Mouse (Mus musculus): Measurements from ENCODE around the gene Slc22a2. TPM values are rescaled to one million over a fixed set of nuclear protein-coding genes. Genes with fewer than 3 reads are reported as not detected.
"Not testable (repeated sequence)": the region's sequence is repeated elsewhere in the genome, so short reads cannot be mapped to it uniquely, and the experiment has no call there.

Gene Slc22a2
- not detected in 2 replicates for polyA plus RNA-seq (2016; fragmentation: Nextera tagmentation; extraction: Ambion mirVana)

DNA sequence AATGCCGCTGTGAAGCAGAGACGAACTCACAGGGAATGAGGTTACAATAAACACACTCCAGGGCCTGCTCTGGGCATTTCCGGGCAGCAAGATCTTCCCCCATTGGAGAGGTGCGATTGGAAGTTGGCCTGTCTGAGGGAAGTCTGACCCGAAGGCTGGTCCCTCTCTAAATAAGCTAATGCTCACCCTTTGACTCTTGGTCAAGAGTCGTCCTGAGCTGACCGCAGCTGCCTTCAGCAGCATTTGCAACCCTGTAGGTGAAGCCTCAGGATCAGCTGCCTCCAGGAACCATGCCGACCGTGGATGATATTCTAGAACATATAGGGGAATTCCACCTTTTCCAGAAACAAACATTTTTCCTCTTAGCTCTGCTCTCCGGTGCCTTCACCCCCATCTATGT, at the start of gene Slc22a2:
Slc22a2 (plus strand) TSS at position 142 of the 400 bp plus-strand sequence.
- Histone ChIP-seq H3K36me3 (no peaks in the 10 kb centered on the region), H3K4me3 (no peak within 1 kb of the TSS), H3K27me3 (replicated peaks) (peaks cover 9% of the 10 kb centered on the region; the same call in 1 of the 2 replicates), H3K4me2 (no peak within 1 kb of the TSS), H3K9me3 (replicated peaks) (no peaks in the 10 kb centered on the region), H3K4me1 (no peaks in the 10 kb centered on the region), H3K27ac (no peak within 1 kb of the TSS), H3K9ac (no peak within 1 kb of the TSS)
- whole genome bisulfite sequencing (ENCODE audit: insufficient replicate concordance): 62% methylated on average over 10 of the region's 10 CpGs
- no peak for ATAC-seq

DNA sequence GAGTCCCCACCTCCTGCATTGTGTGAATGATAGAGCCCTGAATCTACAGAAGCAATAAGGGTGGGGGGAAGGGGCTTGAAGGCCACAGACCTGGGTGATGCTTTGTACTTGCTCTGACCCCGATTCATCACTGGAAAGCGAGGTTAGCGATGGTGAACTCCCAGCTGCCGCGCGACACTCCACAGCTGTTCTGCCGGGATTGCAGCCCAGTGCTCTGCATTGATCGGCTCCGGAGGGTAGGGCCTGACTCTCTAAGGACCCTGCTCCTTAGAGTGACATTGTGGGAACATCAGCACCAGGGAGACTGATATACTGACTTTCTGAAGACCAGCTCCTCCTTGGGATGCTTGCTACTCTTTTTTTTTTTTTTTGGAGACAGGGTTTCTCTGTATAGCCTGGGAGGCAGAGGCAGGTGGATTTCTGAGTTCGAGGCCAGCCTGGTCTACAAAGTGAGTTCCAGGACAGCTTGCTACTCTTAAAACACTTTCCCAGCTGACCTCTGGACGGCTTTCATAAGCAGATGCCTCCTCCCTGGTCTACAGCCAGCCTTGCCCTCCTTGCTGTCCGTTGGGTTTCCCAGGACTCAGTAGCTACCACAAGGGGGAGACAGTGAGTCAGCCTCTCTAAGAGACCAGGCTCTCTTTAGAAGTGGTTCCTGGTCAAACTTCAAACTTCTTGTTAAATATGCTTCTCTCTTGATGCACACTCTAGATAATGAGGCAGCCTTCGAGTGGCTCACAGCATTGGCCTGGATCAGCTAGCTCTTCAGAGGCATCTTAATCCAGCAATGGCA, 49.4 kb upstream of the Slc22a2 start:
- Histone ChIP-seq H3K9me3 (replicated peaks) (no peaks in the 10 kb centered on the region), H3K27ac (no peak overlapping the region), H3K36me3 (no peaks in the 10 kb centered on the region), H3K4me3 (no peak overlapping the region), H3K4me1 (no peaks in the 10 kb centered on the region), H3K4me2 (no peak overlapping the region), H3K9ac (no peak overlapping the region), H3K27me3 (replicated peaks) (peaks cover 14% of the 10 kb centered on the region; the same call in 1 of the 2 replicates)
- 55% methylated on average over 13 of the region's 13 CpGs for WGBS (ENCODE audit: insufficient replicate concordance)
- no peak for ATAC-seq

DNA sequence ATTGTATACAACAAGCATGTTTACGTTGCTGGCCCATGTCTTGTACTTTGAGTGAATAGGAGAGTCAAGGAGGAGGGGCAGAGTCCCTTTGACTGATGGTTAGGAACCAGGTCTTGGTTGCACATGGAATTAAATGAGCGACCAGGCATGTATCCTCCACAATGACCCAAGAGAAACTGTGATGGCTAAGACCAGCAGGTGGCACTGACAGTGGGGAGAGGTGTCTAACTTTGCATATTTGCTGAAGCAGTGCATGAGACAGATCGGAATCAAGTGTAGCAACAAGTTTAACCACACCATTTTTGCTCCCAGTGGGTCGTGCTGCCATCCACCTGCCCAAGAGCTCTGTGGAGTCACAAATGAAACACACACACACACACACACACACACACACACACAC, 21.7 kb upstream of the Slc22a2 start:
- Histone ChIP-seq H3K4me1 (no peaks in the 10 kb centered on the region), H3K9me3 (replicated peaks) (peaks cover 12% of the 10 kb centered on the region), H3K36me3 (no peaks in the 10 kb centered on the region), H3K27ac (no peak overlapping the region), H3K27me3 (replicated peaks) (no peaks in the 10 kb centered on the region; the same call in 1 of the 2 replicates), H3K4me2 (no peak overlapping the region), H3K9ac (no peak overlapping the region), H3K4me3 (no peak overlapping the region)
- no peak for ATAC-seq
- 52% methylated on average over 4 of the region's 4 CpGs for WGBS (ENCODE audit: insufficient replicate concordance)

DNA sequence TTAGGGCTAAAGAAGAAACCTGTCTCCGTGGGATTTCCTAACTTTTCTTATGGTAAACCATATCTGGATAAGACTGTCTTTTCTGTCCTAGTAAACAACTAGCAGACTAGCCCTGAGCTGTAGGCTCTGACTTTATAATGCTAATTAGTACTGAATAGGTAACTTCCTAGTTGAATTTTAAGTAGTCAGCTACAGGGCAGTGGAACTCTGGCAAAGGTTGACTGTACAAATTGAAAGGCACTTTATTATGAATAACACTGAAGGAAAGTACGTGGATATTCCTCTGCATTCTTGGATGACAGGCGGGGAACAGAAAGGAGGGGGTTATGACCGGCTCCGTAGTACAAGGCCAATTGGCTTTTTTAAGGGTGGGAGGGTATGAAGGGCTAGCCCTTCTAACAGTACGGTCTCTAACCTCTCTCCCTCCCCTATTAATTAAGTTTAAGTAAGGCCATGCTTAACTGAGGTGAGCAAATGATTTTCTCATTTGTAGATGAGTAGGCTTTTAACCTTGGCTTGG, 19.4 kb upstream of the Slc22a2 start:
- H3K9ac ChIP-seq; H3K36me3 ChIP-seq; H3K27me3 ChIP-seq (replicated peaks); H3K27ac ChIP-seq; H3K4me1 ChIP-seq; H3K4me2 ChIP-seq; ATAC-seq; H3K4me3 ChIP-seq; H3K9me3 ChIP-seq (replicated peaks): not testable (repeated sequence)
- WGBS (ENCODE audit: insufficient replicate concordance): 67% methylated on average over 6 of the region's 6 CpGs

GRCm38 (mm10) chr17:12565443-12565842, 18.5 kb upstream of the Slc22a2 start:
- Histone ChIP-seq H3K4me2 (no peak overlapping the region), H3K27me3 (replicated peaks) (peaks cover 2% of the 10 kb centered on the region; the same call in 1 of the 2 replicates), H3K9ac (no peak overlapping the region), H3K27ac (no peak overlapping the region), H3K4me1 (no peaks in the 10 kb centered on the region), H3K4me3 (no peak overlapping the region), H3K36me3 (no peaks in the 10 kb centered on the region), H3K9me3 (replicated peaks) (no peaks in the 10 kb centered on the region)
- WGBS (ENCODE audit: insufficient replicate concordance): 81% methylated on average over 6 of the region's 6 CpGs
- ATAC-seq: no peak

DNA sequence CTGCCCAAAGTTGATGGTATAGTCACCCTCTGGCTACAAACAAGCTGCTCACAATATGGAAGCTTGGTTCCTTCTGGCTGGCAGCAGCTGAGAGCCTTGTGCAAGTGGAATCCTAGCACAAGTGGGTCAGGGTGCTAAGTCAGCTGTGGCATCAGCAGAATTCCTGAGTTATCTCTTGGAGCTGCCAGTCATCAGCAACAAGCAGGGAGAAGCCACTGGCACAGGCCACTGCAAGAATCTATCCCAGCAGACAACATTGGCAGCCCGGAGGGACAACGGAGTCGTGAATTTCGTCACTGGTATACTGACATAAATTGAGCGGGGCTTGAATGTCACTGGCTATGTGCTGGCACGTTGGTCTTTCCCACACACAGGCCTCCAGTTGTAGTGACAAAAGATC, 12.6 kb upstream of the Slc22a2 start:
- H3K4me3 ChIP-seq: no peak overlapping the region
- H3K4me1 ChIP-seq: no peaks in the 10 kb centered on the region
- H3K4me2 ChIP-seq: no peak overlapping the region
- no peak overlapping the region for H3K9ac ChIP-seq
- 61% methylated on average over 6 of the region's 6 CpGs for WGBS (ENCODE audit: insufficient replicate concordance)
- H3K27ac ChIP-seq: no peak overlapping the region
- no peaks in the 10 kb centered on the region for H3K36me3 ChIP-seq
- no peak for ATAC-seq
- H3K9me3 ChIP-seq (replicated peaks): no peaks in the 10 kb centered on the region
- H3K27me3 ChIP-seq (replicated peaks): peaks cover 7% of the 10 kb centered on the region; the same call in 1 of the 2 replicates

GRCm38 (mm10) chr17:12571924-12572463, 11.9 kb upstream of the Slc22a2 start:
- no peak overlapping the region for H3K9ac ChIP-seq
- no peaks in the 10 kb centered on the region for H3K36me3 ChIP-seq
- no peak overlapping the region for H3K4me3 ChIP-seq
- no peaks in the 10 kb centered on the region for H3K4me1 ChIP-seq
- H3K4me2 ChIP-seq: no peak overlapping the region
- peaks cover 7% of the 10 kb centered on the region; the same call in 1 of the 2 replicates for H3K27me3 ChIP-seq (replicated peaks)
- 56% methylated on average over 9 of the region's 9 CpGs for WGBS (ENCODE audit: insufficient replicate concordance)
- no peak overlapping the region for H3K27ac ChIP-seq
- H3K9me3 ChIP-seq (replicated peaks): no peaks in the 10 kb centered on the region
- ATAC-seq: no peak

DNA sequence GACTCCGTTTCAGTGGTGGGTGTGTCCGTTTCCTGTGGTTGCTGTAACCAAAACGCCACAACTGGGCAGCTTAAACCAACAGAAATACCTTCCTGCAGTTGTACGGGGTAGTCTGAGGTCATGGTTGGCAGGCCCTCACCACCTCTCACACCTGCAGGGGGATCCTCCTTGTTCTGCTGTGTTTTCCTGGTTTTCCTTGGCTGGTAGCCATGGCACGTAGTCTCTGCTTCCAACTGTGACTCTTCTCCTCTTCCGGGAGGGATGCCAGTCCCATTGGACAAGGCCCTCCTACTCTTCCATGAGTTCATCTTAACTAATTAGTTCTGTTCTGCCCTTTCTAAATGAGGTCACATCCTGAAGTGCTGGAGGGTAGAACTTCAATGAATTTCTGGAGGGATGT, 8.5 kb upstream of the Slc22a2 start:
- H3K27ac ChIP-seq: no peak overlapping the region
- 54% methylated on average over 6 of the region's 6 CpGs for WGBS (ENCODE audit: insufficient replicate concordance)
- H3K4me3 ChIP-seq: no peak overlapping the region
- H3K9ac ChIP-seq: no peak overlapping the region
- no peak for ATAC-seq
- no peaks in the 10 kb centered on the region for H3K36me3 ChIP-seq
- H3K9me3 ChIP-seq (replicated peaks): no peaks in the 10 kb centered on the region
- H3K27me3 ChIP-seq (replicated peaks): 0 out of 2 replicates have a peak, but pooled peaks cover 5% of the 10 kb centered on the region
- H3K4me2 ChIP-seq: no peak overlapping the region
- no peaks in the 10 kb centered on the region for H3K4me1 ChIP-seq

GRCm38 (mm10) chr17:12577096-12577495, 6.8 kb upstream of the Slc22a2 start:
- no peak overlapping the region for H3K9ac ChIP-seq
- no peak overlapping the region for H3K4me3 ChIP-seq
- H3K36me3 ChIP-seq: no peaks in the 10 kb centered on the region
- H3K4me2 ChIP-seq: no peak overlapping the region
- no peaks in the 10 kb centered on the region for H3K9me3 ChIP-seq (replicated peaks)
- WGBS (ENCODE audit: insufficient replicate concordance): 83% methylated on average over 7 of the region's 7 CpGs
- no peak for ATAC-seq
- H3K27me3 ChIP-seq (replicated peaks): no peaks in the 10 kb centered on the region
- H3K27ac ChIP-seq: no peak overlapping the region
- no peaks in the 10 kb centered on the region for H3K4me1 ChIP-seq

GRCm38 (mm10) chr17:12585366-12585765, 1.4 kb downstream of the Slc22a2 start:
- WGBS (ENCODE audit: insufficient replicate concordance): 69% methylated on average over 2 of the region's 2 CpGs
- H3K4me2 ChIP-seq: no peak overlapping the region
- no peak overlapping the region for H3K4me3 ChIP-seq
- H3K27ac ChIP-seq: no peak overlapping the region
- peaks cover 9% of the 10 kb centered on the region; the same call in 1 of the 2 replicates for H3K27me3 ChIP-seq (replicated peaks)
- no peaks in the 10 kb centered on the region for H3K9me3 ChIP-seq (replicated peaks)
- H3K4me1 ChIP-seq: no peaks in the 10 kb centered on the region
- no peak for ATAC-seq
- H3K9ac ChIP-seq: no peak overlapping the region
- H3K36me3 ChIP-seq: no peaks in the 10 kb centered on the region

DNA sequence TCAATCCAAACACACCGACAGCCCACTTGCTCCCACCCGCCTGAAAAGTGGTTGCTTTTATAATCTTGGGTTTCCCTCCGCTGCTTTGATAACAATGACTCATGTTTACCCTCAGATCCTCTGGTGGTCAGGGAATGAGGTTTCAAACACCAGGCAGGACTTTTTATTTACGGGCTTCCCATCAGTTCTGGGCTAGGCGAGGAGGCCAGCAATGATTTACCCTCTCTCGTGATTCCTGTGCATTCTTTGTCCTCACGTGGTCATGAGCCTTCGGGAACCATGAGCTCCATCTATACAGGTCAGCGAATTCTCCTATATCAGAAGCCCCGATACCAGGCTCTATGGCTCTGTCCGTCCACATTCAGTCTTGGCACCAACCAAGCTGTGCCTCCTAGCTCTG, 3.0 kb downstream of the Slc22a2 start:
- WGBS (ENCODE audit: insufficient replicate concordance): 56% methylated on average over 11 of the region's 11 CpGs
- no peak overlapping the region for H3K4me2 ChIP-seq
- H3K27ac ChIP-seq: no peak overlapping the region
- no peaks in the 10 kb centered on the region for H3K4me1 ChIP-seq
- no peak for ATAC-seq
- peaks cover 9% of the 10 kb centered on the region; the same call in 1 of the 2 replicates for H3K27me3 ChIP-seq (replicated peaks)
- no peak overlapping the region for H3K4me3 ChIP-seq
- no peaks in the 10 kb centered on the region for H3K9me3 ChIP-seq (replicated peaks)
- no peaks in the 10 kb centered on the region for H3K36me3 ChIP-seq
- no peak overlapping the region for H3K9ac ChIP-seq

- no peak overlapping the region for H3K27ac ChIP-seq
- 72% methylated on average over 9 of the region's 9 CpGs for WGBS (ENCODE audit: insufficient replicate concordance)
- ATAC-seq: no peak
Measured at GRCm38 (mm10) chr17:12588801-12589247, 4.9 kb downstream of the Slc22a2 start.

More at GRCm38 (mm10) chr17:12588801-12589247, 4.9 kb downstream of the Slc22a2 start:
- no peak overlapping the region for H3K9ac ChIP-seq
- no peaks in the 10 kb centered on the region for H3K4me1 ChIP-seq
- H3K4me3 ChIP-seq: no peak overlapping the region
- no peak overlapping the region for H3K4me2 ChIP-seq
- no peaks in the 10 kb centered on the region for H3K9me3 ChIP-seq (replicated peaks)
- H3K36me3 ChIP-seq: no peaks in the 10 kb centered on the region
- H3K27me3 ChIP-seq (replicated peaks): peaks cover 4% of the 10 kb centered on the region; the same call in 1 of the 2 replicates
